Mouse (Mus musculus) embryonic fibroblast, embryonic 13.5 days (primary cell): ENCODE results near the gene Txlng.

Source experiments
- CTCF ChIP-seq: IDR thresholded peaks from 2 replicates; pipeline ENCODE4 v1.5.1; 2011; ENCODE audit warnings: mild to moderate bottlenecking, control low read depth, low read length, moderate library complexity, borderline replicate concordance; ENCODE audit not compliant: insufficient read depth
- POLR2A ChIP-seq: IDR thresholded peaks from 2 replicates; pipeline ENCODE4 v1.6.1; 2011; ENCODE audit warnings: low read depth, mild to moderate bottlenecking, control low read depth, low read length, moderate library complexity

DNA sequence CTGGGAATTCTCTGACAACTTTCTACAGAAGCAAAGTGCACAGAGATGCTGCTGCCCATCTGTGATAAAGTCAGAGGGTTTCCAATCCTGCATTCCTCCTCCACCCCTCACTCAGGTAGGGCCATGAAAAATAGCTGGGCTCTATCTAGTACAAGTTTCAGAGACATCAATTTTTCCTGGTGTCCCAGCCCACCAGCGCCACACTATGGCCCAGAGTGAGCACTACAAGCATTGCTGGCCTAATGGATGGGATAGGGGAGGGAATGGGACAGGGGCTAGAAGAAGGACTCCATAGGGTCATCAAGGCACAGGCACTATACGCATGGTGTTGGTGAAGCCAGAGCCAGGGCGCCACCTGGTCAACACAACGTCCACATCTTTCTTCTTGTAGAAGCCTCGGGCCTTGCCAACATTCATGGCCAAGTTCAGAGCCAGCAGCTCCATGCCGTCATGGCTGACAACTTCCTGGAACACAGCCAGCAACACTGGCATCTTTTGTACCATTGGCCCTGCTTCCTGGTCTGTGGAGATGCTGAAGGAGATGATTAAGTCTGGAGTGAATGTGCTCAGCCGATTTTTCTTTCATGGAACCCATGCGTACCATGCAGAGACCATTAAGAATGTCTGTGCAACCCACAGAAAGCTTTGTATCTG is 15.3 kb upstream of the Txlng start:
- no peak for TF ChIP-seq CTCF
- TF ChIP-seq POLR2A = no peak
